Mouse (Mus musculus): ENCODE results near the gene Calcoco1.
A peak's percentile ranks its signal among the peaks of the same experiment; 100 is the strongest.

Calcoco1 gene

DNA sequence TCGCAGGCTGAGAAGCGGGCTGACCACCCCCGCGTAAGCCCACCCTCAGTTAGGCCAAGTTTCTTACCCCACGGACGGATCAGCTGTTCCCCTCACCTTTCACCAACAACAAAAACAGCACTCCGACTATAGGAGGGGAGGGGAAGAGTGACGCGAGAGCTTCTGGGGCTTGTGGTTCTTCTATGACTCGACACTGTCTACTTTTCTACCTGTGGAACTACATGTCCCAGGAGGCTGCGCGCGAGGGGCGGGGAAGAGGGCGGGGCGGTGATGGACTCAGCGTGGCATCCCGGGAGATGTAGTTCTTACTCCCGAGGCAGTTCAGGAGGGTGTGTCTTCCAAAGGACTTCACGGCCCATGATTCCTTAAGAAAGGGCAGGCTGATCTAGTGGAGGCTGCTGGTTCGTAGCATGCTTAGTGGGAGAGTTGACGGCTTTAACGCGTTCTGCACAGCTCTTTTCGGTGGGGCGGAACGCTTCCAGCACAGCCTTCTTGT lies at the start of gene Calcoco1:
Gene Calcoco1, minus strand, starts transcription at position 199 of the 496 bp plus-strand sequence.
- DNase-seq (ENCODE audit: low spot score) = peak; percentile 99

DNA sequence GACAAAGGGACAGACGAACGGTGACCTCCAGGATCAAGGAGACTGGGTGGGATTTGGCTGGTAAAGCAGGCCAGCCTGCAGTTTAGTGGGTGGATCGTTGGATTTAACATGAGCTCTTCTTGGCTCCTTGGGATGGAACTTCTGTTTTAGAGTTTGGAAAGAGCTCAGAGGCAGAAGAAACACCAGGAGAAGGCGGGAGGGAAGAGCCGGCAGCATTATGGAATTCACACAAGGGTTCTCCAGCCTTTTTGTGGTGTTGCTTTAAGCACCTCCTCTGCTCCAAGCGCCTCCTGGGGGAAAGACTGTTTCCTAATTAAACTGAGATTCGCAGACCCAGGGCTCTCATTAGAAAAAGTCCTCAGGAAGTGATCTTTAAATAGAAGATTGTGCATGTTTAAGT lies 48.9 kb upstream of the Calcoco1 start:
- DNase-seq (ENCODE audit: low spot score) = no peak

DNA sequence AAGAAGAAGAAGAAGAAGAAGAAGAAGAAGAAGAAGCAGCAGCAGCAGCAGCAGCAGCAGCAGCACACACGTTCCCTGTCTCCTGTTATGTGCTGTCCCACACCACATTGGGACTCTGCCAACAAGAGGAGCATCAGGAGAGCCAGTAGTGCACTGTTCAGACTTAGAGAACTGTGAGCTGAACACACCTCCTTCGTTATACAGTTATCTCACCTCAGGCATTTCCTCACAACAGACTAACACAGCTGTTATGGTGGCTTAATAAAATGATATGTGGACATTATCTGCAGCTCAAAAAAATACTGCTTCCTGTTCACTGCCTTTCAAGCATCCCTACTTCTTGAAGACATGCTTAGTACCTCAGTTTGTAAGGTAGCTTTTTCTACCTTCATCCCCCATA lies 43.2 kb upstream of the Calcoco1 start:
- DNase-seq (ENCODE audit: low spot score) = no peak

DNA sequence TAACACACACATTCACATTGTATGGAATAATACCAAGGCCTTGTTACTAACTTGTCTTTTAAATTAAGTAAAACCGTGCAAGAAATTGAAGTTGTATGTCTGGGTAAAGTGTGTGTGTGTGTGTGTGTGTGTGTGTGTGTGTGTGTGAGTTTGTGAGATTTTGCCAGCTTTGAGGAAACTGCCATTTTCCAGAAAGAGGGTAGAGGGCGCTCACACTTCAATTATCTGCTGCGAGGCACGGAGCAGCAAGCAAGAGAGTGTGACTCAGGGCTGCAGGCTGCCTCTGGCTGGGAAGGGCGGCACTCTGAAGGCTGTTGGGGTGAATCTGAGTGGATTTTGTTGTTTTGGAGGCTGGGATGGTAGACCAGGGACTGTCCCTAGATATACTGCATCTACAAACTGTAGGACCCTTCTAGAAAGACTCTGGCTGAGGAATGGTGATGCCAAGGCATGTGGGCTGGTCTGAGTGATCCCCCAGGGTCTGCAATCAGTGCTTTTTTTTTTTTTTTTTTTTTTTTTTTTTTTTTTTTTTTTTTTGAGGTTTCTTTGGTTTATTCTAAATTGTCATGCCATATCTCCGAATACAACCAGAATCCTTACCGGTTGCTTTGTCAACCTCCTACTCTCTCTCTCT lies 39.9 kb upstream of the Calcoco1 start:
- DNase-seq (ENCODE audit: low spot score) = peak; percentile 83

DNA sequence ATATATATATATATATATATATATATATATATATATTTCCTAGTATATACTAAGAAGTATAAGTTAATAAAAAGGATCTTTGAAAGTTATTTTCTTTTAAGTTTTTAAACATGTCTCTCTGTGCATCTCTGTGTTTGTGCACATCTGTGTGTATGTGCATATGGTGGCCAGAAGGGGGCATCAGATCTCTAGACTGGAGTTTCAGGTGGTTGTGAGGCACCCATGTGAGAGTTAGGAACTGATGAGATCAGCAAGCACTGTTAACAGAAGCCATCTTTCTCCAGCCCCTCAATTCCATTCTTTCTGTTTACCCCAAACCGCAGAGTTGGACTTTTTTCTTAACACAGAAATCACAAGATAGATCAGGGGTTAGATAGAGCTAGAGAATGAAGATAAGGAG lies 35.7 kb upstream of the Calcoco1 start:
- DNase-seq (ENCODE audit: low spot score) = no peak

DNA sequence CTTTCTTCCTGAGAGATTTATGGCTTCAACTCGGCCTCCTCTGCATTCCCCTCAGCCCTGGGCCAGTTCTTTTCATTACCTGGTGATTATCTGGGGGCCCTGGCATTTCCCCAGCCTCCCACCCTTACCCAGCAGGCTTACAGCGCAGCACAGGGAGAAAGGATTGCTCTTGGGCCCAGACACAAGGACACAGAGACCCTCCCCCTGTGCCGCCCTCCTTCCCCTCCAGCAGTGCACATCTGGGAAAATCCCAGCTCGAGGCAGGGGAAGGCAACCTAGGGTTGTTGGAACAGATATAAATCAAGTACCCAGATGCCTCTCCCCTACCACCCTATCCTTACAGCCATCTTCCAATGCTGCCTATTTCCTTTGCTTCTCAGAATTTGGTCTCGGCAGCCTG lies 33.1 kb upstream of the Calcoco1 start:
- no peak for DNase-seq (ENCODE audit: low spot score)

DNA sequence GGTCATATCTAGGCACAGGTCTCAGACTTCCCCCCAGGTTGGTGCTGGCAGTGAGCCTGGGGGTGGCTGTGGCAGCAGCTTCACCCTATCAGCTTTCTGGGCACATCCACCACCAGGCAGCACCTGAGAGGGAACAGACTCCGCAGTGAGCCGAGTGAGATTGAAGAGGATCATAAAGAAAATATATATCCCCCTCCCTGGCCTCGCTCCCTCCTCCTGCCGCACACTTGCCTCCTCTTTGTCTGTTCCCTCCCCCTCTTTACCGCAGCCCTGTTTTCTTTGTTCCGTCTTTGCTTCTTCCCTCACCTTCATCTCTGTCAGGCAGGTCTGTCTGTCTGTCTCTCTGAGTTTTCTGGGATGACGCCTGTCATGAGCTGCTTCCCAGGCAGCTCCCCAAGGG lies 32.4 kb upstream of the Calcoco1 start:
- no peak for DNase-seq (ENCODE audit: low spot score)

DNA sequence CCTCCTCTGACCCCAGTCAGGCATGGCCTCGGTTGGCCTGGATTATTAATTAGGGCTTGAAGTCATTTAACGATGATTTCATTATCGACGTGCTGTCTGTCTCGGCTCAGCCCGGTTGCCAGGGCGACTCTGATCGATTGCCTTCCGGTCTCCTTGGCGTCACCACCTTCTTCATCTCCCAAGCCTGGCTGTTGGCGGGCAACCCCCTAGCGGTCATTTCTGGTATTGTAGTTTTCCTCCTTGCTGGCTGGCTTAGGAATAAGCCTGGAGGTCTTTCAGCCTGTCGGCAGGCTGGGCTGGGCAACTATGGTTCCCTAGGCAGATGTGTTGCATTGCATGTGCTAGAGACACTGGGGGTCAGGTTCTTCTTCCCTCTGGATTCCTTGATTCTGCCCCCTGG lies 31.2 kb upstream of the Calcoco1 start:
- peak; percentile 94 for DNase-seq (ENCODE audit: low spot score)

DNA sequence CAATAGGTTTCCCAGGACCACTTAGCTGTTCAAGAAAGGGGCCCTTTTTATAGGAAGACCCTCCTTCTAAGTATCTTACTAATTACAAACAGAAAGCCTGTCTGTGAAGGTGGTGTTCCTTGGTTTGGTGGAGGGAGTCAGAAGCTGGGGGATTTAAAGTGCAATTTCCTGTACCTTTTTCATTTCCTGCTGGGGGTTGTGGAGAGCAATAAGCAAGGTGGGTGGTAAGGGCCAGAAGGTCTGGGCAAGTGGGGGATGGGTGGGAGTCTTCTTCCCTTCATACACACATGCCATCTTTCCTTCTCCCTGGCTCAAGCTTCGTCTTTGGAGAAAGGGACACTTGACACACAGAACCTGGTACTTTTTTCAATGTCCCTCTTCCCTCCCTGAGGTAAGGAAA lies 30.2 kb upstream of the Calcoco1 start:
- no peak for DNase-seq (ENCODE audit: low spot score)

DNA sequence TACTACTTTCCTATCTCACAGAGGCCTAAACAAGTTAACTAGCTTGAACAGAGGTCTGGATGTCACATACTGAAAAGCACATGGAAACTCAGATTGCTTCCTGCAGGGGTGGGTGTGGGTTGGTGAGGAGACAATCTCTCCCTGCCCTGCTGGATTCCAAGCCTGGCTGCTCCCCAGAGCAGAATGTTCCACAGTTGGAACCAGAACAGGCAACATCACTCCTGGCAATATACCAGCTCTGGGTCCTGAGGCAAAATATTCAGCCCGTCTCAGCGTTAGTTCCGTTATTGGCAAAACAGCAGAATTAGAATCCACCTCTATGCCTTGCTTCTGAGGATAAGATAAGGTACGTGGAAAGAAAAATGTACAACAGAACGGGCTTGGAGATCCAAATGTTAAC lies 28.3 kb upstream of the Calcoco1 start:
- no peak for DNase-seq (ENCODE audit: low spot score)

DNA sequence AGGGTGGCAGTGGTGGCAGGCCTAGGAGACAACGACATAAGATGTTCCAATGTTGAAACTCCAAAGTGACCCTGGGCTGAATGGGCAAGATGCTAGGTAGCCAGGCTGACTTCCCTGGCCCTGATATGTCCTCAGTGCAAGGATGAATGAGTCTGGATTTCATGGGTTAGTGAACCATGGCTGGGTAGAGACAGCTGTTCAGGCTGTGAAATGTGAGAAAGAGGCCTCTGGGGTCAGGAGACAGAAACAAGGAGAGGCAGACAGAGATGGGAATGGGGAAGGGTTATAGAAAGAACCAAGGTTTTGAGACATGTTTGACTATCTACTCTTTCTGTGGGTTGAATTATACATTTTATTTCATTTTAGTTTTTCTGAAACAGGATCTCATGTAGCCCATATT lies 27.1 kb upstream of the Calcoco1 start:
- peak; percentile 35 for DNase-seq (ENCODE audit: low spot score)

DNA sequence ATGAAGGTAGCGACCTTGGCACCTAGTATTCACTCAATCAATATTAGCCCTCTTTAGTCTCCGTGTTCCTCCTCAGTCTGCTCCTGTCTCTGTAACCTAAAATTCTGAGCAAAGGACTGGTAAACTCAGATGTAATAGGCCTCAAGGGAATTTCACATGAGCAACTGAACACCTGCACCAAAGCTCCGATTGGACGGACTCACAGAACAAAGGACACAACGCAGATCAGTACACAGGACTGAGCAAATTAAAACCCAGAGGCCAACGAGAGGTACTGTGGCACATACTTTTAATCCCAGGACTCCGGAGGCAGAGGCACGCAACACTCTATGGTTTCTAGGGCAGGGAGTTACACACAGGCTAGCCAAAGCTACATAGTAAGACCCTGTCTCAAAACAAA lies 25.9 kb upstream of the Calcoco1 start:
- no peak for DNase-seq (ENCODE audit: low spot score)

DNA sequence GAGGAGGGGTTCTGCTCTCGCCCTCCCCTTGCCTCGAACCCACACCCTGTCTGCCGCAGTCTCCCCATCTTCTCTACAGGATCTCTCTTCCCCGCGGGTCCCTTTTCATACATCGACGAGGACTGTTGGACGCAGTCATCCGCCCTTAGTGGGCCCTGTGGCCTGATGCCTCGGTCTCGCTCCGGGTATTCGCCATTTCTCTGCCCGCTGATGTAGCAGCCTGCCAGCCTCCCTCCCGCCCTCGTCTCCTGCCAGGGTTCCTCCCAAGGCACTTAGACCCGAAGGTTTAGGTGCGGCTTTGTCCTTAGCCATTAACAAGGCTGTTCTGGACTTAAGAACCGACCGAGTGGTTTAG lies 25.3 kb upstream of the Calcoco1 start:
- no peak for DNase-seq (ENCODE audit: low spot score)

DNA sequence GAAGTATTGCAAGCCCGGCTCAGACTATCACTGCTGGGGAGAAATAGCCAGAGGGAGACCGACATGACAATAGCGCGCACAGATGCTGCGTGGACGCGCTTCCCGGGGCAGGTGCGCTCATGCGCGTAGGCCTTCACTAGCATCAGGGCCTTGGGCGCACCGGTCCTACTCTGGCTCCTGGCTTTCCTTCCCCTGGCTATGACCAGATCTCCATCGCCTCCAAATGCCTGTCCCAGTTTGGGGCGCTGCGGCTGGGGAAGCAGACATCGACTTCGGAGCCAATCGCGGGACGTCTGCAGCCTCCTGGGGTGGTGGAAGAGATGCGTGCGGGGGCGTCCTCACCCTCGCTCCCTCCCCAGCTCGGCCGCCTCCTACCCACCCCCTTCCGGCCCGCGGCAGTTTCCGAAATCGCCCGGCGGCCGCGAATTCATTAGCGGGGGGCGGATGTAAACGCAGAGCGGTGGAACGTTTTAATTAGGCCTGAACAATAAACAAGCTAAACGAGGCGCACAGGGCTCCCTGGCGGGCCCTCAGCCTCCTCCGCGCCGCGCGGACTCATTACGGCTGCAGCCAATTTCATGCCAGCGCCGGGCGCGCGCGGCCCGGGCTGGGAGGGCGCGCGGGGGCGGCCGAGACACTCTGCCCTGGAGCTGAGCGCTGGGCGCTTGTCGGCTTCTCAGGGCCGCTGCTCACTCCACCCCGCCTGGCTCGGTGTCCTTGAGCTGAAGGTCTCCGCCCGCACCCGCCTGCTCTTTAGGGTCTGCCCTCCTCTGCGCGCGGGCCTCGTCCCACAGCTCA lies 24.7 kb upstream of the Calcoco1 start:
- DNase-seq (ENCODE audit: low spot score) = peak; percentile 71

DNA sequence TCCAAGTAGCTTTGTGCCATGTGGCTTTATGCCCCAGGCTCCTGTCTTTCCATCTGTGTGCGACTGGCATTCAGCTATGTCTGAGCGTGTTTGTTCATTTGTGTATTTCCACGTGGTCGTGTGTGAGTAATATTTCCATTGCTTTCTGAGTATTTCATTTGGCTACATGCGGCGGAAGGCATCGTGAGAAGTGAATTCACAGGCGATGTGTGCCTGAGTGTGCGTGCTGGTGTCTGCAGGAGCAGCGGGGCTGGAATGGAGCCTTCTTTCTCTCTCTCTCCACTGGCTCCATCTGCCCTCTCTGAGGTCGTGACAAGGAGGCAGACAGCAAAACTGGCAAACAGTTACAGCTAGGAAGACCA lies 24.1 kb upstream of the Calcoco1 start:
- DNase-seq (ENCODE audit: low spot score) = no peak

DNA sequence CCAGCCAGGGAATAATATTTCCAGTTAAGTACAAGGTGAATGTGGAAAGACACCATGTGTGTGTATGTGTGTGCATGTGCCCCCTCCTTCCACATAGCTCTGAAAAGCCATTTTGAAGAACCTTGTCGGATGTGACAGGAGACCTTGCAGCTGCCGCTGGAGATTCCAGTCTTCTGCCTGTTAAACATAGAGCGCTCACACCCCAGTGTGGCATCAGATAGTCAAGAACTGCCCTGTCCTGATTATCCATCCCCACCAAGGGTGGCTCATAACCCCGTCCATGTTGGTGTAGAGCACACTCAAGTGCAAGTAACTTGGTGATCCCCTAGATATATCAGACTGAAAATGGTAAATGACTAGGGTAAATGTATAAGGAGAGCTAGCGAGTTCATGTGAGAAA lies 23.4 kb upstream of the Calcoco1 start:
- DNase-seq (ENCODE audit: low spot score) = no peak

DNA sequence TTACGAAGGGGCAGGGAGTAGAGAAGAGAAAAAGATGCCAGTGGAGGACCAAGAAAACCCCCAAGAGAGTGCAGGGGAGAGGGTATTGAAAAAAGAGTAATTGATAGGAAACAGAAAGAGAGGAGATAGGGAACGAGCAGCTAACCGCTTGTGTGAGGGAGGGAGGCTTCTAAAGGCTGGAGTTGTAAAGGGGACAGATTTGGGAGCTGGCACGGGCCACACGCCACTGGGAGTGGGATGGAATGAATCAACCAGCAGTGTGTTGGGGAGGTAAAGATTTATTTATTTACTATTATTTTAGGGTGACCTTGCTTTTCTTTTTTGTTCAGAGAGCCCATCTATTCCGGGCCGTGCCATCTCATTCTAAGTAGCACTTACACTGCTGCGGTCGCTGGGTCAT lies 22.9 kb upstream of the Calcoco1 start:
- no peak for DNase-seq (ENCODE audit: low spot score)

DNA sequence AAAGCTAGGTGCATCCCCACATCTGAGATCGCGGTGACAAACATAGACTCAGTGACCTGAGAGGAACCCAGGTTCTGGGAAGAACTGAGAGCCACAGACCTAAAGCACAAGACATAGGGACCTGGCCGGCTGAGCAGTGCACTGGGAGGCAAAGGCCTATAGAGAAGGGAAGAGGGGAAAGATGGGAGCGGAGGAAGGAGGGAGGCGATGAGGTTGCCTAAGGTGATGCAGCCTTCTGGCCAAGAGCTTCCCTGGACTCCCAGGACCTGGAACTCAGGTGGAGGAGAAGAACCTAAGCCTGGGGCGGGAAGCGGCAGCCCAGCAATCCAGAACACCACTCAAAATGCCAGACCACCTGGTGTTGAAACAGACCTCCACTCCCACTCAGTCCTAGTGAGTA lies 22.4 kb upstream of the Calcoco1 start:
- no peak for DNase-seq (ENCODE audit: low spot score)

DNA sequence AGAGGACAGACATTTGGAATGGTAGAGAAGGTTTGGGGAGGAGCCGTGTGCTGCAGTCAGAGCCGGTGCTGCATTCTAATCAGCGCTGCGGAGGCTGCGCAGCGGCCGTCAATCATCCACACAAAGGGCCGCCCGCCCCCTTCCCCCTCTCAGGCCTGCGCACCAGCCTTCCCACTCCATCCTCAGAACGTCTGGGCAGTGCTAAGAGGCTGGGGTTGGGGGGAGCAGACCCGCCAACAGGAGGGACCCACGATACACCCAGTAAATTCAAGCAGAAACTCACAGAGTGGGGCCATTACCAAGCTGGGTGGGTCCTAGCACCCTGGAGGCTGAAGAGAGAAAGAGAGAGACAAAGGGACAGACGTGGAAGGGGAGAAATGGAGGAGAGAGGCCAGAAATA lies 22.0 kb upstream of the Calcoco1 start:
- peak; percentile 77 for DNase-seq (ENCODE audit: low spot score)

DNA sequence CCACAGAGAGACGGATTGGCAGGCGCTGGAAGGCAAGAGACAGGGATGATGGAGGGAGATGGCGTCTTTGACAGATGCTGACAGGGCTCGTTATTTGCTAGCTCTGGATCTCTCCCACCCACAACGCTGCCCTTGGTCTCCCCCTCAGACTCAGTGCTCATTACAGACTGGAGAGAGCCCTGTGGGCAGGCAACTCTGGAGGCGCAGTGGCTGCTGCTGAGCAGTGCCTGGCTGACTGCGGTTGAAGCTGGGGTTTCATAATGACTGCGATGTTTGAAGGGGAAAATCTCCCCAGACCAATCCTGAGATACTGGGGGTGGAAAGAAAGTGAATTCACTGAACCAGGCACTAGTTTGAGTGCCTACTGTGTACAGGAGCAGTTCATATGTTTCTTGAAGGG lies 21.2 kb upstream of the Calcoco1 start:
- no peak for DNase-seq (ENCODE audit: low spot score)

DNA sequence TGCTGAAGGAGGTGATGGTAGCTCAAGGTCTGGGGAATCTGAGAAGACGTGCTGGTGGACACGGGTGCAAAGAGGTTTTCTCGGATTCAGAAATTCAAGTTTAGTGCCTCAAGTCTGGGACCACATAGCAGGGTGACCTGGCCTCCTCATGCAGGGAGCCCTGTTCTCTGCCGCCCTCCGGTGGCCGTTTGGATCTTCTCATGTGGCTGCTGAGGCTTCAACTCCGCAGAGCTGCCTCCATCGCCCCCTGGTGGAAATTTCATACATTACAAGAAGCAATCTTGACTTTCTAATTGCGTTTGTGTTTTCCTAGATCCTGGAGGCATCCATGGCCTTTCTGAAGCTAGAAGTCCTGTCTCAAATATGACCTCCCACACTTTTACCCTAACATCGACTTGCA lies 20.6 kb upstream of the Calcoco1 start:
- DNase-seq (ENCODE audit: low spot score) = peak; percentile 98

DNA sequence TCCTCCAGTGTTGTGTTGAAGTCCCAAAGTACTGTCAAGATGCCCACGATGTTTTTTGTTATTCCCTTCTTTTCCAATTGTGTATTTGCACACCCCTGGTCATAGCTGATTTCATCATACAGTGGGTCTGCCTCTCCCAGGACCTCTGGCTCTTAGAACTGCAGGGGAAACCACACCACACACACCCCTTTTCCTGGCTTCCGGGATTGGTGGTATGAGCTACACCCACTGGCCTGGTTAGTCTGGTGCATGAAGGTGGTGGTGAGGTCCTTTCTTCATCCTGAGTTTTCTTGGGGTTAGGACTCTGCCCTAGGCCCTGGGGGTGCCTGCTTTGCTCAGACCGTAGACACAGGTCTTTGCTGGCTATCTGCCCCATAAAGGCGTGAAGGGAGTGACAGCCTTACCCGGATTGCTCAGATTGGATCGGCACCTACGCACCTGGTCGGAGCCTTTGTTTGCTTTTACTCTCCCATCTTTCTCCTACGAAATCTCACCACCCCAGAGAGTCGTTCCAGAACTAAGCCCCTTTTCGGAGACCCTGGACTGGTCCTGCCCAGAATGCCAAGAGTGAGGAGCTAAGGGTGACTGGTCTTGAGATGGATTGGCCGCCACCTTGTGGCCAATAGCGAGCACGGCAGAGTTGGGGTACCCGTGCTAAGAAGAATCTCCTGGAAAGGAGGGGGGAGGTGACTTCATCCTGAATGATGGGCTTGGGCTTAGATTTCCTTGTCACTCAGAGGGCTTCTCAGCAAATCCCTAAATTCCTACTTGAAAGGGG lies 17.7 kb upstream of the Calcoco1 start:
- peak; percentile 86 for DNase-seq (ENCODE audit: low spot score)

DNA sequence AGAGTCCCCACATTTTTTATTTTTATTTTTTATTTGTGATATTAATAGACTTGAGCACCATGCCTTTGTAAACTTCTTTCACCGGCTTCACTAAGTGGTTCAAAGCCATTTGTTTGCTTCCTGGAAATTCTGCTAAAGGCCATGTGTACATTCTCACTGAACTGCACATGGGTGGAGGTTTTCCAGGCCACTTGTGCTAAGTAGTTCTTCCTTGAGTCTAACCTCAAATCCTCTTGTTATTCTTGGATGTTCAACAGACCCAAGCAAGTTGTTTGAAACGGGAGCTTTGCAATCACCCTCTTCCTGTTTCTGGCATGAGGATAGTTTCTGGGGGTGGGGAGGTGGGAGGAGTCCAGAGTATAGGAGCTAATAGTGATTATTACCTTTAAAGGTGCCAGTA lies 16.5 kb upstream of the Calcoco1 start:
- DNase-seq (ENCODE audit: low spot score) = no peak
